Mouse (Mus musculus): Measurements from ENCODE around the gene Npas3. TPM values are rescaled to one million over a fixed set of nuclear protein-coding genes. Genes with fewer than 3 reads are reported as not detected.

Gene Npas3
- polyA plus RNA-seq, 1 experiment from 2014 or later = 0.70 TPM

DNA sequence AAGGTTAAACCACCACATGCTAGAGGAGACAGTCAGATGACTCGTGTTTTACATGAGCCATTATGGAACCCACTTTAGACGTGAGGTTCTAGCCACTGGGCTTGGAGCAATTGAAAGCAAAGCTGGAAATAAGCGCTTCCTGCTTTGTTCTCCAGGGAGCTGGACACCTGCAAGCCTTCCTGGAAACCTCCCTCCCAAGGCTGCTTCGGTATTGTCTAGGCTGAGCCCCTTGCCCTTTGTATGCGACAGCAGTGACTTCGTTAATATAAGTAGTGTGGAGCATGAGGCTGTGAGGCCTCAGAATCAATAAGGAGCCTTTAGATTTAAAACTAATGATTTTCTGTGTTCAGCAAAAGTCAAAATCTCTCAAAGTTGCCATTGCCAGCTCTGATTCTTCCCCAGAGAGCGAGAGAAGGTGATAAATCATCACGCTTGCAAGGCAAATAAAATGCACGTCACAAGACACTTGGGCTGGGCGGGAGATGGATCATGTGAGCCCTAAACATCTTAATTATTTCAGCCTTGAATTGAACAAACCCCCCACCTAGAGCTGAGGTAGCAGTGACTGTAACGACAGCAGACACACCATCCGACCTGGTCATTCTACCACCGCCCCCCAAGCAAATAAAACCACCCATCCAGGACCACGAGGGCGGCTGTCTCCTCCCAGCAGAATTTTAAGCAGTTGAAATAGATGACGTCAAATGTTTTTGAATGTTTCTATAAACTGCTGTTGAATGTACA is 490.2 kb downstream of the Npas3 start:
- no peak overlapping the region for H3K4me2 ChIP-seq
- H3K4me3 ChIP-seq = no peak overlapping the region
- no peaks in the 10 kb centered on the region for H3K36me3 ChIP-seq
- no peak for ATAC-seq
- no peak overlapping the region for H3K9ac ChIP-seq
- H3K27ac ChIP-seq = no peak overlapping the region
- 70% methylated on average over 16 of the region's 16 CpGs for WGBS (ENCODE audit: insufficient replicate concordance)
- H3K9me3 ChIP-seq (replicated peaks) = no peaks in the 10 kb centered on the region
- no peaks in the 10 kb centered on the region for H3K27me3 ChIP-seq (replicated peaks)
- no peaks in the 10 kb centered on the region for H3K4me1 ChIP-seq

GRCm38 (mm10) chr12:53746653-53747052 is 498.2 kb downstream of the Npas3 start:
- Histone ChIP-seq H3K4me2 (no peak overlapping the region), H3K27me3 (replicated peaks) (no peaks in the 10 kb centered on the region), H3K9ac (no peak overlapping the region), H3K4me1 (no peaks in the 10 kb centered on the region), H3K9me3 (replicated peaks) (no peaks in the 10 kb centered on the region), H3K36me3 (no peaks in the 10 kb centered on the region), H3K27ac (no peak overlapping the region), H3K4me3 (no peak overlapping the region)
- ATAC-seq = no peak
- WGBS (ENCODE audit: insufficient replicate concordance) = 50% methylated on average over 5 of the region's 5 CpGs

- Histone ChIP-seq H3K9ac (no peak overlapping the region), H3K27me3 (replicated peaks) (no peaks in the 10 kb centered on the region), H3K27ac (no peak overlapping the region), H3K4me3 (no peak overlapping the region), H3K4me1 (no peaks in the 10 kb centered on the region), H3K36me3 (no peaks in the 10 kb centered on the region), H3K4me2 (no peak overlapping the region), H3K9me3 (replicated peaks) (no peaks in the 10 kb centered on the region)
- 76% methylated on average over 4 of the region's 4 CpGs for WGBS (ENCODE audit: insufficient replicate concordance)
- no peak for ATAC-seq
Measured at GRCm38 (mm10) chr12:53749375-53749774, 500.9 kb downstream of the Npas3 start.

DNA sequence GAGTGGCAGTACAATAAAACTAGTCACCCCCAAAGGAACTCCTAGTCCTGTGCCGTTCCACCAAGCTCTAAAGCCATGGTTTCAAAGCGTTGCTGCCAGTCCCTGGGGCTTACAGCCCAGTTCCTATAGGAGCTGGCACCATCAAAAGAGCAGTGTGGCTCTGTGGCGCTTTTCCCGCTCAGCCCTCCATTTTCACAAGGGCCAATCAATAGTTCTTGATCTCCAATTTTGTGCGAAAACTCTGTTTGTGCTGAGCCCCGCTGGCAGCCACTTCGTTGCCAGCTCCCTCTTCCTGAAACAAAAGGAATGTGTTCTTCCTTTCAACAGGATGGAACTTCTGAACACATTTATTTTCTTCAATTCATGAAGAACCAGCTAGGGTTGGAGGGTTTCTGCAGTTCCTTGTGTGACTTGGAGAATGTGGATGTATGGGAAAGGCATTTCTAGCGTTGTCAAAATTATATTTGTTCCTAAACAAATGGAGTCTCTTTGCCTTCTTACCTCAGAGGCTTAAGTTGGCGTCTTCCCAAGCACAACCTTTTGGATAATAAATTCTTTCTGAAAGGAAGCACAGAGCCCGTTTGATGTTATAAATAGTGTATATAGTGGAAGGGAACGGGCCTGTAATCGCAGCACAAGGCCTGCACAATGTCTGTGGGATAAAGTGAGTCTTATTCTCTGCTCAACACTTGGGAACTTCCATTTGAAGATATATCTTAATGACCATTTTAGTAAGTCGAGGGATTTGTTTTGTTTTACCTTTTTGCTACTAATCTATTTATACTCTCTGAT is 504.0 kb downstream of the Npas3 start:
- no peak overlapping the region for H3K4me3 ChIP-seq
- H3K4me2 ChIP-seq = no peak overlapping the region
- no peak overlapping the region for H3K27ac ChIP-seq
- no peaks in the 10 kb centered on the region for H3K27me3 ChIP-seq (replicated peaks)
- no peak for ATAC-seq
- no peak overlapping the region for H3K9ac ChIP-seq
- H3K9me3 ChIP-seq (replicated peaks) = no peaks in the 10 kb centered on the region
- H3K36me3 ChIP-seq = no peaks in the 10 kb centered on the region
- 71% methylated on average over 13 of the region's 13 CpGs for WGBS (ENCODE audit: insufficient replicate concordance)
- no peaks in the 10 kb centered on the region for H3K4me1 ChIP-seq

- no peaks in the 10 kb centered on the region for H3K27me3 ChIP-seq (replicated peaks)
- H3K4me2 ChIP-seq = no peak overlapping the region
- H3K4me3 ChIP-seq = no peak overlapping the region
- 61% methylated on average over 13 of the region's 13 CpGs for WGBS (ENCODE audit: insufficient replicate concordance)
- H3K36me3 ChIP-seq = no peaks in the 10 kb centered on the region
- no peaks in the 10 kb centered on the region for H3K9me3 ChIP-seq (replicated peaks)
- ATAC-seq = no peak
- no peak overlapping the region for H3K27ac ChIP-seq
- no peaks in the 10 kb centered on the region for H3K4me1 ChIP-seq
- H3K9ac ChIP-seq = no peak overlapping the region
Measured at GRCm38 (mm10) chr12:53753368-53753937, 505.0 kb downstream of the Npas3 start.

GRCm38 (mm10) chr12:53754236-53754635 is 505.8 kb downstream of the Npas3 start:
- no peak overlapping the region for H3K9ac ChIP-seq
- H3K36me3 ChIP-seq = no peaks in the 10 kb centered on the region
- H3K4me2 ChIP-seq = no peak overlapping the region
- H3K4me3 ChIP-seq = no peak overlapping the region
- no peak for ATAC-seq
- H3K4me1 ChIP-seq = no peaks in the 10 kb centered on the region
- no peaks in the 10 kb centered on the region for H3K9me3 ChIP-seq (replicated peaks)
- 44% methylated on average over 7 of the region's 7 CpGs for WGBS (ENCODE audit: insufficient replicate concordance)
- H3K27me3 ChIP-seq (replicated peaks) = no peaks in the 10 kb centered on the region
- no peak overlapping the region for H3K27ac ChIP-seq

DNA sequence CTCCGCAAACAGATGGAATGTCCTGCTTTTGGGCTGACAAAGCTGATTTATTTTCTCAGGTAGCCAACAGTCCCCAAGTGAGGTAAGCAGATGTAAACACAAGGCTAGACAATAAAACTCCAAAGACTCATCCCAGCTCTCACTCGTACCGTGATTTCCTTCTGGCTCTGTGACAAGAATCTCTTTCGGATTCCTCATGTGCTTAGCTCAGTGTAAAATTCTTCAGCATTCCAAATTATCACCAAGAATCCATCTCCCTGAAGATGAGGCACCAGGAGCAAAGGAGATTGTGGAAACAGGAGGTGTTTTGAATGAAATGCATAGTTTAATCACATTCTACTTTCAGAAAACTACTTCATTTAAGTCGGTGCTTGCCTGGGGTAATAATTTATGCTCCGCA is 509.2 kb downstream of the Npas3 start:
- H3K27me3 ChIP-seq (replicated peaks) = no peaks in the 10 kb centered on the region
- H3K4me2 ChIP-seq = no peak overlapping the region
- no peaks in the 10 kb centered on the region for H3K36me3 ChIP-seq
- no peaks in the 10 kb centered on the region for H3K4me1 ChIP-seq
- H3K4me3 ChIP-seq = no peak overlapping the region
- no peak for ATAC-seq
- no peak overlapping the region for H3K27ac ChIP-seq
- H3K9me3 ChIP-seq (replicated peaks) = no peaks in the 10 kb centered on the region
- no peak overlapping the region for H3K9ac ChIP-seq
- WGBS (ENCODE audit: insufficient replicate concordance) = 75% methylated on average over 6 of the region's 6 CpGs

GRCm38 (mm10) chr12:53758356-53758755 is 509.9 kb downstream of the Npas3 start:
- no peak overlapping the region for H3K4me2 ChIP-seq
- H3K4me3 ChIP-seq = no peak overlapping the region
- no peak overlapping the region for H3K9ac ChIP-seq
- H3K27ac ChIP-seq = no peak overlapping the region
- no peaks in the 10 kb centered on the region for H3K4me1 ChIP-seq
- no peaks in the 10 kb centered on the region for H3K9me3 ChIP-seq (replicated peaks)
- no peaks in the 10 kb centered on the region for H3K36me3 ChIP-seq
- no peaks in the 10 kb centered on the region for H3K27me3 ChIP-seq (replicated peaks)
- ATAC-seq = no peak
- WGBS (ENCODE audit: insufficient replicate concordance) = 76% methylated on average over 5 of the region's 5 CpGs

GRCm38 (mm10) chr12:53764143-53764542 is 515.7 kb downstream of the Npas3 start:
- no peaks in the 10 kb centered on the region for H3K36me3 ChIP-seq
- no peak overlapping the region for H3K27ac ChIP-seq
- 48% methylated on average over 4 of the region's 4 CpGs for WGBS (ENCODE audit: insufficient replicate concordance)
- no peaks in the 10 kb centered on the region for H3K9me3 ChIP-seq (replicated peaks)
- H3K9ac ChIP-seq = no peak overlapping the region
- no peaks in the 10 kb centered on the region for H3K4me1 ChIP-seq
- H3K4me2 ChIP-seq = no peak overlapping the region
- H3K4me3 ChIP-seq = no peak overlapping the region
- no peaks in the 10 kb centered on the region; the same call in 1 of the 2 replicates for H3K27me3 ChIP-seq (replicated peaks)
- no peak for ATAC-seq

DNA sequence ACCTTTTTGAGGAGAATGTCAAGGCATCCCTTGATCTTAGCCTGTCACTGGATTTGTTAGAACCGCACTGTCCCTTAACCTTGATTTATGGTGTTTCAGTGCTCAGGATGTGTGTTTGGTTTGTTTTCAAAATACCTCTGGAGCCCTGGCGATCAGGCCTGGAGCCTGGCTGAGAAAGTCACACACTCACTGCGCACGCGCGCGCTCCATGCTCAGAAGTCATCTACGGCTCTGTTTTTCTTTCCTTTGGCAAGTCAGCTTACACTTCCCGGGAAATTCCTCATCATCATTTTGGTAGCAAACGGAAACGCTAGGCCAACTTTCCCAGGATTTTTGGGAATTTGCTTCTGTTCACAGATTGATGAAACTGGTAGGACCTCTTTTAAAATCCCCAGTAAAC is 519.9 kb downstream of the Npas3 start:
- Histone ChIP-seq H3K9ac (no peak overlapping the region), H3K27ac (no peak overlapping the region), H3K36me3 (no peaks in the 10 kb centered on the region), H3K4me3 (no peak overlapping the region), H3K9me3 (replicated peaks) (no peaks in the 10 kb centered on the region), H3K4me2 (no peak overlapping the region), H3K27me3 (replicated peaks) (no peaks in the 10 kb centered on the region; the same call in none of the 2 replicates), H3K4me1 (no peaks in the 10 kb centered on the region)
- 81% methylated on average over 11 of the region's 11 CpGs for WGBS (ENCODE audit: insufficient replicate concordance)
- no peak for ATAC-seq

- no peak overlapping the region for H3K27ac ChIP-seq
- H3K4me3 ChIP-seq = no peak overlapping the region
- no peak for ATAC-seq
- H3K36me3 ChIP-seq = no peaks in the 10 kb centered on the region
- H3K4me1 ChIP-seq = no peaks in the 10 kb centered on the region
- no peak overlapping the region for H3K9ac ChIP-seq
- H3K4me2 ChIP-seq = no peak overlapping the region
- 69% methylated on average over 14 of the region's 14 CpGs for WGBS (ENCODE audit: insufficient replicate concordance)
- H3K9me3 ChIP-seq (replicated peaks) = no peaks in the 10 kb centered on the region
- no peaks in the 10 kb centered on the region; the same call in none of the 2 replicates for H3K27me3 ChIP-seq (replicated peaks)
Measured at GRCm38 (mm10) chr12:53771394-53771936, 523.0 kb downstream of the Npas3 start.

Data from liver, embryonic 12.5 days (tissue).